Mouse (Mus musculus) v-Abl transformed pro-B cells (cell line): ENCODE results near the gene Slc35f6.

Experiments used
- in situ Hi-C, 2 experiments: fragments of 400-800 bp; cut with MboI; formaldehyde crosslinking; loops; one replicate each; pipeline ENCODE4 v1.15.1; 2025; ENCODE audit not compliant: unreplicated experiment in 2 of 2

The Slc35f6 gene

GRCm38 (mm10) chr5:30620567-30620966, 27.2 kb upstream of the Slc35f6 start:
- in situ Hi-C loops: no loop called here

- in situ Hi-C loops: no loop called here
Measured at GRCm38 (mm10) chr5:30621211-30621790, 26.4 kb upstream of the Slc35f6 start.

- in situ Hi-C loops: no loop called here
Measured at GRCm38 (mm10) chr5:30621844-30622176, 25.9 kb upstream of the Slc35f6 start.

DNA sequence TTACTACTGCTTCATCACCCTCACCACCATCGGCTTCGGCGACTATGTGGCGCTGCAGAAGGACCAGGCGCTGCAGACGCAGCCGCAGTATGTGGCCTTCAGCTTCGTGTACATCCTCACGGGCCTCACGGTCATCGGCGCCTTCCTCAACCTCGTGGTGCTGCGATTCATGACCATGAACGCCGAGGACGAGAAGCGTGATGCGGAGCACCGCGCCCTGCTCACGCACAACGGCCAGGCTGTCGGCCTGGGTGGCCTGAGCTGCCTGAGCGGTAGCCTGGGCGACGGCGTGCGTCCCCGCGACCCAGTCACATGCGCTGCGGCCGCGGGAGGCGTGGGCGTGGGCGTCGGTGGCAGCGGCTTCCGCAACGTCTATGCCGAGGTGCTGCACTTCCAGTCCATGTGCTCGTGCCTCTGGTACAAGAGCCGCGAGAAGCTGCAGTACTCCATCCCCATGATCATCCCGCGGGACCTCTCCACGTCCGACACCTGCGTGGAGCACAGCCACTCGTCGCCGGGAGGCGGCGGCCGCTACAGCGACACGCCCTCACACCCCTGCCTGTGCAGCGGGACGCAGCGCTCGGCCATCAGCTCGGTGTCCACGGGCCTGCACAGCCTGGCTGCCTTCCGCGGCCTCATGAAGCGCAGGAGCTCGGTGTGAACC, 25.4 kb upstream of the Slc35f6 start:
- in situ Hi-C loops: no loop called here

- in situ Hi-C loops: no loop called here
Measured at GRCm38 (mm10) chr5:30622841-30623185, 24.9 kb upstream of the Slc35f6 start.

GRCm38 (mm10) chr5:30623380-30623779, 24.4 kb upstream of the Slc35f6 start:
- in situ Hi-C loops: no loop called here

GRCm38 (mm10) chr5:30624311-30624710, 23.4 kb upstream of the Slc35f6 start:
- in situ Hi-C loops: no loop called here

- in situ Hi-C loops: no loop called here
Measured at GRCm38 (mm10) chr5:30624908-30625307, 22.8 kb upstream of the Slc35f6 start.

DNA sequence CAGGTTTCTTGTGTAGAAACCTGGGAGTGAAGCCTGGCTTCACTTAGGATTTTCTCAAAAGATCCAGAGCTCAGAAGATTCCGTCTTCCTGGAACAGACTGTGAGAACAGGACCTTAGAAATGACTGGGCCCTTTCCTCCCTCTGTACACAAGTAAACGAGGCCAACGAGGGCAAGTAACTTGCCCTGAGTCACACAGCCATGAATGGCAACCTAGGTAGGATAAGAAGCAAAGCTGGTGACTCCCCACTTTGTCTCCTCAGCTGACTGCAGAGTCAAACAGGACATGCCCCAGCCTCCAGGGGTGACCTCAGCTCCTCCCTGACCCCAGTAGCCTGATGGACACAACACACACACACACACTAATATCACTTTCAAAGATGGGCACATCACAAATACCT, 22.4 kb upstream of the Slc35f6 start:
- in situ Hi-C loops: no loop called here

DNA sequence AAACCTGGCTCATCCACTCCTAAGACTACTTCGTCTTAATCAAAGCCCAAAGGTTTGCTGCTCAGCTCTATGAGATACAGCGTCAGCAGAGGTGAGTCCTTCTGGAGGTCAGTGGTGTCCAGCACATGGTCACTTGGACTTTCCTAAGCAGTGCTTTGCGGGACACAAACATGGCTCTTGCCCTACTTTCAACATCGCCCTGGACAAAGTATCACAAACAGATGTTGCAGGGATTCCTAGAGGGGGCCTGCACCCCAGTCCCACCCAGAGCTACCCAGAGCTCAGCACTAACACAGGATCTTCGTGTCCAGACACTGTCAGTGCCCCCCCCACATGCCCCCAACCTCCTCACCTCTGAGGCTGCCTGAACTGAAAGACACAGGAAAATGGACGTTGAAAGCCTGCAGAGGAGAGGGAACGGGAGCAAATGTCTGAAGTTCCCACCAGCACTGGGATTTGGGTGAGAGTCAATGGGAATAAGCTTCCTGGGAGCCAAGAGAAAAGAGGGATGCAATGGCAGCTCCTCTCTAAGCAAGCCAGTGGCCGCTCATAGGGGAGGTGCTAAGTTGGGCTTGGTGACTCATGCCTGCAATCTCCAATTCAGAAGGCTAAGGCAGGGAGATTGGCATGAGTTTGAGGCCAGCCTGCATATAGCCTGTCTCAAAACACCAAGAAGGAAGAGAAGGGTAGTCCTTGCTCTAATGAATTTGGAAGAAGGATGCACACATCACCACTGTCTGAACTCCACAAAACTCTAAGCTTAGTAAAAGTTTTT, 21.2 kb upstream of the Slc35f6 start:
- in situ Hi-C loops: no loop called here

DNA sequence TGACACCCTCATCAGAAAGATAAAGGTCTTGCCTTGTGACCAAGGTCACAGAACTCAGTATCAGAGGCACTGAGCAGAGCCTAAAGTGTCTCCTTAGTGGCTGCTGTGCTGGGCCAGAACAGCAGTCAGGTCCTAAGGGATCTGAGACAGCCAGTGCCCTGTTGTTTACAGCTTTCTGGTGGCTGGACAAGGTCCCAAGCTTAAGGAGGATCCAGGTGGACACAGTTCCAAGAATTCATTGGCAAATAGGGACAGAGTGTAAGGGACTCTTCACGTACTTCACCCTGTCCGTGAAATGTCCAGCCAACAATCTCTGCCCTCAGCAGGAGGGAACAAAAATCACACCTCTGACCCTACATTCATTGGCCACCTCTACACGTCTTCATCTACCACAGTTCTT, 19.2 kb upstream of the Slc35f6 start:
- in situ Hi-C loops: no loop called here

DNA sequence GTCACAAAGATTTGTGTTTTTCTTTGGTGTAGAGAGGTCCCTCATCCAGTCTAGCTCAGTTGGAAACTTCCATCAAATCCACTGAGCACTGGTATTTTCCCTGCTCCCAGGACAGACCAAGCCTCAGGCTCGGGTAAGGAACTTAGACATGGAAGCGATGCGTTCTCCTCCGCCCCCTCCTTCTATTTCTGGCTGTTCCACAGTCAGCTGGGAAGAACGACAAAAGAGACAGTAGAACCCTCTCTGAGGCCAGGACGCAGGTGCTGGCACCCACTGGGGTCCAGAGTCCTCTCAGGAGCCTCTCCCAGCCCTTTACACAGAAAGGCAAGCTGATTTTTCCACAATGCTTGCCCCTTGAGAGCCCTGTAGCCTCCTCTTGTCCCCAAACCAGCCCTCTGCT, 17.3 kb upstream of the Slc35f6 start:
- in situ Hi-C loops: loop anchor here (10.0 kb wide), 3 partner anchors 206 to 416 kb away; no protein-coding TSS in a partner anchor

DNA sequence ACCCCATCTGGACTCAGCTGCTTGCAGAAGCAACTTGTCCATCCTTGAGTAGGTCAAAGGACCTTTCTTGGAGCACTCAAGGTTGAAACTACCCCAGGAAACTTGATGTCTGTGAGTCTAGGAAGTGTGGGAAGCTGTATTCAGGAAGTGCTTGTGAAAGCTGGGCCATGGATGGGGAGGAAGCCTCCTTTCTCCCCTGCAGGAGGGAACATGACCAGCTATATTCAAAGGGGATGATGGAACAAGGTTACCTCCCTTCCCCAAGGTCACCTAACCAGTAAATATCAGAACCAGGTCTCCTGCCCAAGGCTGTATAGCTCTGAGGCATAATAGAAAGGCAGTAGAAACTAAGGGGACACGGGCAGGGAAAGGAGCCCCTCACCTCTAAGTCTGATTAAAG, 15.6 kb upstream of the Slc35f6 start:
- in situ Hi-C loops: loop anchor here (10.0 kb wide), 3 partner anchors 207 to 417 kb away; no protein-coding TSS in a partner anchor

DNA sequence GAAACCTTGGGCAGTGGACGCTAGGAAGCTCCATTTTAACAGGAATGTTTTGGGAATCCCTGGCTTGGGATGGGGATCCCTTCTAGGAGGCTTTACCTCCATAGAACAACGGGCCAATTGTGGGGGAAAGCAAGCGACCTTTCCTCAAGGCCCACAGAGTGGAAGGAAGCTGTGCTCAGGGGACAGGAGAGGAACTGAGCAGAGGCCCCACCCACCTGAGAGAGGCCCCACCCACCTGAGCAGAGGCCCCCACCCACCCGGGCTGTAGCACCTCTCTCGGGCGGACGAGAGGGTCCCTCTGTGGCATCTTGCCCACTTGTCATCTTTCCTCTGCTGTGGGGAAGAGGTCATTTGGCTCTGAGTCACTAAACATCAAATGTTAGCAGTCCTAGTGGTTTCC, 10.7 kb upstream of the Slc35f6 start:
- in situ Hi-C loops: loop anchor here (5.0 to 10.0 kb wide), 4 partner anchors 120 to 422 kb away; no protein-coding TSS in a partner anchor

DNA sequence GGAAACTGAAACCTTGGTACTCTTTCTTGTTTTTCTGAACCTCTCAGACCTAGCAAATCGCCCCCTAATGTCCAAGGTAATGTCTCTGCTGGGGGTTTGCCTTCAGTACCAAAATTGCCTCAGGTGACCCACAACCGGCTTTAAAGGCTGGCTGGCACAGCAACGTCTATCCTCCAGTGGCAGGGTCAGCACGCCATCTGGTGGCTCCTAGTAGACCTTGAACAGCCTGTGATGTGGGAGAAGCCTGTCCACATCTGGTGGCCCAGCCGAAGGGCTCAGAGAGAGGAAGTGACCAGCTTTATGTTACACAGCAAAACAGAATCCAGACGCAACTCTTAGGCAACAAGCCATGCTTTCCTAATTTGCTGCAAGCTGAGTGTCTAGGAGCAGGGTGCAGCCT, 9.7 kb upstream of the Slc35f6 start:
- in situ Hi-C loops: loop anchor here (5.0 to 10.0 kb wide), 4 partner anchors 121 to 423 kb away; no protein-coding TSS in a partner anchor

GRCm38 (mm10) chr5:30643477-30644179, 4.1 kb upstream of the Slc35f6 start:
- in situ Hi-C loops: loop anchor here (10.0 kb wide), 3 partner anchors 219 to 429 kb away; partner anchors contain the start of gene Selenoi (in 1 of the 2)

GRCm38 (mm10) chr5:30646036-30646435, 1.7 kb upstream of the Slc35f6 start:
- in situ Hi-C loops: loop anchor here (10.0 kb wide), 3 partner anchors 221 to 431 kb away; partner anchors contain the start of gene Selenoi (in 1 of the 2)

GRCm38 (mm10) chr5:30647396-30647795, 337 bp upstream of the Slc35f6 start:
- in situ Hi-C loops: loop anchor here (10.0 kb wide), 3 partner anchors 223 to 433 kb away; partner anchors contain the start of gene Selenoi (in 1 of the 2)

GRCm38 (mm10) chr5:30649558-30649957, 1.8 kb downstream of the Slc35f6 start:
- in situ Hi-C loops: loop anchor here (10.0 kb wide), 3 partner anchors 225 to 435 kb away; partner anchors contain the start of gene Selenoi (in 1 of the 2)

GRCm38 (mm10) chr5:30650756-30651155, 3.0 kb downstream of the Slc35f6 start:
- in situ Hi-C loops: no loop called here

- in situ Hi-C loops: no loop called here
Measured at GRCm38 (mm10) chr5:30651554-30651953, 3.8 kb downstream of the Slc35f6 start.
